Mouse (Mus musculus): ENCODE measurements around the gene Rab11a. TPM values are rescaled to one million over a fixed set of nuclear protein-coding genes. Genes with fewer than 3 reads are reported as not detected.

Rab11a gene
- polyA plus RNA-seq, 1 experiment from 2014 or later: 335 TPM

Small RNA genes lying within 50 kb of the gene (microRNA-seq; reads per million reads assigned to microRNA genes)
- not detected for gene Gm47308

Other genes starting within 250 kb of the Rab11a start
- 5.4 and 6.0 TPM in 2 replicates for gene Dennd4a, start 73.6 kb upstream of the Rab11a start, polyA plus RNA-seq (2015; fragmentation: Nextera tagmentation; extraction: Ambion mirVana)
- 0.04 TPM in 1 of 2 replicates, not detected in the other for gene Slc24a1, start 213.8 kb upstream of the Rab11a start, polyA plus RNA-seq (2015; fragmentation: Nextera tagmentation; extraction: Ambion mirVana)
- gene Ints14, start 223.1 kb upstream of the Rab11a start, polyA plus RNA-seq (2015; fragmentation: Nextera tagmentation; extraction: Ambion mirVana): 36.0 and 38.8 TPM in 2 replicates